Mouse (Mus musculus) limb, embryonic 13.5 days (tissue): ENCODE measurements around the gene Dll4. TPM values are rescaled to one million over a fixed set of nuclear protein-coding genes. Genes with fewer than 3 reads are reported as not detected.

Experiments used
- ATAC-seq: fragments of 200-750 bp; cut with Nextera tagmentation; 2 replicates; pipeline ENCODE4 v1.8.0; 2017; ENCODE audit warnings: low read depth, moderate number of reproducible peaks, moderate TSS enrichment; ENCODE audit not compliant: low FRiP score
- H3K27ac ChIP-seq: fragments of 300-500 bp; sonication (generic); 2 replicates; pipeline ENCODE4 v1.5.1; 2015; ENCODE audit warnings: inconsistent platforms, mild to moderate bottlenecking, moderate library complexity
- H3K27me3 ChIP-seq: fragments of 300-500 bp; sonication (generic); 2 replicates; pipeline ENCODE4 v1.6.1; 2015; ENCODE audit warnings: mild to moderate bottlenecking, inconsistent platforms
- H3K36me3 ChIP-seq: fragments of 300-500 bp; sonication (generic); 2 replicates; pipeline ENCODE4 v1.6.1; 2015; ENCODE audit warnings: inconsistent platforms, mild to moderate bottlenecking, moderate library complexity
- H3K4me1 ChIP-seq: fragments of 300-500 bp; sonication (generic); 2 replicates; pipeline ENCODE4 v1.6.1; 2015; ENCODE audit warnings: inconsistent platforms
- H3K4me2 ChIP-seq: fragments of 300-500 bp; sonication (generic); replicated peaks from 2 replicates; pipeline ENCODE4 v1.6.1; 2015; ENCODE audit warnings: inconsistent platforms, mild to moderate bottlenecking, moderate library complexity
- H3K4me3 ChIP-seq: fragments of 300-500 bp; sonication (generic); 2 replicates; pipeline ENCODE4 v1.5.1; 2015; ENCODE audit warnings: moderate library complexity, mild to moderate bottlenecking, inconsistent platforms
- H3K9ac ChIP-seq: fragments of 300-500 bp; sonication (generic); 2 replicates; pipeline ENCODE4 v1.6.1; 2015; ENCODE audit warnings: mild to moderate bottlenecking, inconsistent platforms
- H3K9me3 ChIP-seq: fragments of 300-500 bp; sonication (generic); 2 replicates; pipeline ENCODE4 v1.6.1; 2016; ENCODE audit warnings: inconsistent platforms
- WGBS: fragments of 180-500 bp; shearing (Covaris S2); methylation state at CpG from one replicate; pipeline ENCODE4 v1.1.7; 2015; 5-methylcytosine and 5-hydroxymethylcytosine counted together
- polyA plus RNA-seq: library from polyadenylated mRNA; unstranded; fragments of >200 nt; fragmentation: Nextera tagmentation; extraction: Ambion mirVana; gene quantifications from 2 replicates; pipeline ENCODE4 v1.2.1, GENCODE M21; 2015

Dll4 gene
- polyA plus RNA-seq, 1 experiment from 2014 or later: 5.4 TPM

DNA sequence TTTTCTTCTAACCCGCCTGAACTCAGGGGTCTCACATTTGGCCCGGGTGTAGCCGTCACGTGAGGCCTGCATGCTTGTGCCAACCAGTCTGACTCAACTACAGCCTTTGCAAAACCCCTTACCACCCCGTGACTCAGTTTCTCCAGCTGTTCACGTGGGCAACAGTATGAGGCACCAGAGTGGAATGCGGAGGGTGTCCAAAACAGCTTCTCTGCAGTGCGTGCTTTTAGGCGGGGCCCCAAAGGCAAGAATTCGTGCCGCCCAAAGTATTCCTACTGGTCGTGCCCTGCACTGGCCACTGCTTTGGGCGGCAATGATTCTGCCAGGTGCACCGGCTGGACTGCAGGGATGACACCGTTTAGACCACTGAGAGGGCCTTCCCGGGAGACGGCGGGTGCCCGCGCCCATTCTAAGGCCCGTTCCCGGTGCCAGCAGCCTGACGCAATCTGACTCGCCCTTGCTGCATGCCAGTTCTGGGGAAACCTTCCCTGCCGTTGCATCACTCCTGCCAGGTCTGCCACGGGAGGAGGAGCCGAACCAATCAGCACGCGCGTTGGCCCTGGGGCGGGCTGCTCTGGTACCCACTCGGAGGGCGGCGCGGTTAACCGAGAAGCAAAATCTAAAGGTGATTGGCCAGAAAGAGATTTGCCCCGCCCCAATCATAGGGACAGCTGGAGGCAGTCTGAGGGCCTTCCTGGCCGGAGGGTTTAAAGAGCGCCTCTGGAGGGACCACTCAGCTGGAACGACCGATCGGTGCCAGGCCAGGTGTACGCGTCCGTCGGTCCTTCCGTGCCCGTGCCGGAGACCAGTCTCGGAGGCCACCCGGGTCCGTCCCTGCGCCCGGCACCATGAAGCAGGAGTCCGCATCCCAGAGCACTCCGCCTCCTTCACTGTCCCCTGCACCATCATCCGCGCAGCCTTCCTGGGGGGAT lies 25.2 kb downstream of the Dll4 start, which contains the start of gene Chac1:
Chac1 (plus strand) TSS at position 675 of the 932 bp plus-strand sequence.
- Histone ChIP-seq H3K9me3 (no peaks in the 10 kb centered on the region), H3K9ac (peak within 1 kb of the TSS; percentile 70), H3K27me3 (peaks cover 37% of the 10 kb centered on the region), H3K27ac (no peak within 1 kb of the TSS), H3K4me3 (peak within 1 kb of the TSS; percentile 57), H3K36me3 (no peaks in the 10 kb centered on the region), H3K4me1 (peaks cover 6% of the 10 kb centered on the region), H3K4me2 (peak within 1 kb of the TSS; percentile 93)
- peak; percentile 93 for ATAC-seq
- 6% methylated on average over 58 of the region's 58 CpGs for WGBS

DNA sequence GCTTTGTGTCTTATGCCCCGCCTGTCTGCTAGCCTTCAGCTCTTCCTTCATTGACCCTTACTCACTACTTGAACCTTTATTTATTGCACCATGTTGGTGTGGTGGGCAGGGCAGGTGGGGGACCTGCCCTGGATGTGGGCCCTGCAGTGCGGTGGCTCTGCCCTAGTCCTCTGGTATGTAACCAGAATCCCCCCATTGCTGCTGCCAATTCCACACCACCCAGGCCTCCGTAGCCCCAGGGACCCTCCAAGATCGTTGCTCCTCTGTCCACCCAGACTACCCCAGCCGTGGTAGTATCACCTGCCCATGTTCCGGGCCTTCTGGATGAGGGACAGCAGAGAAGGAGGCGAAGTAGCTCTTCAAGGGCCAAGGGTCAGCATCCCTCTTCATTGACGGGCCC lies 28.1 kb downstream of the Dll4 start:
- no peak overlapping the region for H3K9ac ChIP-seq
- 0 out of 2 replicates have a peak, but pooled peaks cover 4% of the 10 kb centered on the region for H3K9me3 ChIP-seq
- H3K4me1 ChIP-seq: peaks cover 6% of the 10 kb centered on the region
- no peak for ATAC-seq
- H3K36me3 ChIP-seq: no peaks in the 10 kb centered on the region
- no peak overlapping the region for H3K4me3 ChIP-seq
- H3K27ac ChIP-seq: no peak overlapping the region
- H3K27me3 ChIP-seq: peaks cover 37% of the 10 kb centered on the region
- H3K4me2 ChIP-seq: no peak overlapping the region
- WGBS: 89% methylated on average over 8 of the region's 8 CpGs

DNA sequence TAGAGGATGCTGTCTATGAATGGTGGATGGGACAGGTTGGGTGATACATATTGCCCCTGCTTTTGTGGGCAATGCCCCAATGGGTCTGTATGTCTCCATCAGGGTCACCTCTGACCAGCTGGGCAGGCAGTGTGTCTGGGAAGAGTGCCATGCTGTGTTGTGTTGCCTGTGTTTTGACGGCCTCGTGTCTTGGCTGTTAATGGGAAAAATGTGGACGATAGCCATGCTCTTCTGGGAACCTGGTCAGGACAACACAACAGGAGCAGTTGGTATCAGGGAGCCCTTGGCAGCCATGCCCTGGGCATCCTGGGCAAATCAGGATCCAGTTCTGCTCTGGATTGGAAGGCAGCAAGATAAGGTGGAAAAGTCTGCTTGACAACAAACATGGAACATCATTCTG lies 29.5 kb downstream of the Dll4 start:
- Histone ChIP-seq H3K27me3 (peaks cover 28% of the 10 kb centered on the region), H3K9ac (no peak overlapping the region), H3K9me3 (0 out of 2 replicates have a peak, but pooled peaks cover 4% of the 10 kb centered on the region), H3K4me2 (no peak overlapping the region), H3K4me3 (no peak overlapping the region), H3K36me3 (no peaks in the 10 kb centered on the region), H3K4me1 (peaks cover 6% of the 10 kb centered on the region), H3K27ac (no peak overlapping the region)
- WGBS: 74% methylated on average over 3 of the region's 3 CpGs
- no peak for ATAC-seq

DNA sequence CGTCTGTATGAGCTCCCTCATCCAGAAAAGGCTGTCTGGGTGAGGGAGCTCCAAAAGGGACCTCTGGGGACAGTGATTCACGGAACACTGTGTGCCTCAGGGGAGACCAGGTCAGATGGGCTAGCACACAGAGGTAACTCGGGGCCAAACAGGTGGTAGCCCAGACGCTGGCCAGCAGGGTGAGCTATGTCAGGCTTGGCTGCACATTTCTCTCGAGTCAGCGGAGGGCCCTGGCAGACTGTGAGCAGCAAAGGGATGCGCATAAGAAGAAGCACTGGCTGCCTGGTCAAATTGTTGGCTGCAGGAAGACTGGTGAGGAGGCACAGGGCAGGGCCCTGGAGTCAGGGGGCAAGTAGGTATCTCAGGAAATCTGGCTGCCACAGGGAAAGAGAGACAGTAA lies 30.1 kb downstream of the Dll4 start:
- no peaks in the 10 kb centered on the region for H3K36me3 ChIP-seq
- peaks cover 23% of the 10 kb centered on the region for H3K27me3 ChIP-seq
- 24% methylated on average over 7 of the region's 7 CpGs for WGBS
- H3K9ac ChIP-seq: no peak overlapping the region
- no peak overlapping the region for H3K4me3 ChIP-seq
- peaks cover 3% of the 10 kb centered on the region for H3K4me1 ChIP-seq
- no peak overlapping the region for H3K27ac ChIP-seq
- 0 out of 2 replicates have a peak, but pooled peaks cover 4% of the 10 kb centered on the region for H3K9me3 ChIP-seq
- H3K4me2 ChIP-seq: no peak overlapping the region
- no peak for ATAC-seq

DNA sequence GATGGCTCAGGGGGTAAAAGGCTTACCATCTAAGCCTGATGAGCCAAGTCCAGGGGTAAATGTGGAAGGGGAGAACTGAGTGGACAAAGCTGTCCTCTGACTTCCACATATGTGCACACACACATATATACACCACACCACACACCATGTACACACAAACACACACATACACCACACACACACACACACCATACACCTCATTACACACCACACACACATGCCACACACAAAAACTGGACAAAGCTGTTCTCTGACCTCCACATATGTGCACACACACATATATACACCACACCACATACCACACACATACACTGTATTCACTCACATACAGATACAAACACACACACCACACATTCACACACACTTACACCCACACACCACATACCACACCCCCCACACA lies 30.7 kb downstream of the Dll4 start:
- Histone ChIP-seq H3K4me3 (no peak overlapping the region), H3K4me2 (no peak overlapping the region), H3K36me3 (peaks cover 2% of the 10 kb centered on the region; the same call in 1 of the 2 replicates), H3K9ac (no peak overlapping the region), H3K9me3 (0 out of 2 replicates have a peak, but pooled peaks cover 8% of the 10 kb centered on the region), H3K27ac (no peak overlapping the region), H3K4me1 (no peaks in the 10 kb centered on the region), H3K27me3 (peaks cover 16% of the 10 kb centered on the region)
- ATAC-seq: no peak

DNA sequence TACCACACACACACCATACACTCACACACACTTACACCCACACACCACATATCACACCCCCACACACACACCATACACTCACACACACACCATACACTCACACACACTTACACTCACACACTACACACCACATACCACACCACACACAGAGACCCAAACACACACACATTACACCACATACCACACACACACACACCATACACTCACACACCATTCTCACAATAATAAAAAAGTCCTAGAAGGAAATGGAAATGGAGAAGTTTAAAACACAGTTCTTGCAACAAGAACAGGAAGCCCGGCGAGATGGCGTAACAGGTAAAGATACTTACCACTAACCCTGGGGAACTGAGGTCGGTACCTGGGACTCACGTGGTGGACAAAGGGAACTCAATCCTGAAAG lies 31.2 kb downstream of the Dll4 start:
- WGBS: 88% methylated on average over 5 of the region's 5 CpGs
- Histone ChIP-seq H3K4me1 (no peaks in the 10 kb centered on the region), H3K27me3 (peaks cover 11% of the 10 kb centered on the region), H3K27ac (no peak overlapping the region), H3K9me3 (peaks cover 13% of the 10 kb centered on the region; the same call in 1 of the 2 replicates), H3K4me3 (no peak overlapping the region), H3K9ac (no peak overlapping the region), H3K36me3 (peaks cover 3% of the 10 kb centered on the region; the same call in 1 of the 2 replicates), H3K4me2 (no peak overlapping the region)
- ATAC-seq: no peak

DNA sequence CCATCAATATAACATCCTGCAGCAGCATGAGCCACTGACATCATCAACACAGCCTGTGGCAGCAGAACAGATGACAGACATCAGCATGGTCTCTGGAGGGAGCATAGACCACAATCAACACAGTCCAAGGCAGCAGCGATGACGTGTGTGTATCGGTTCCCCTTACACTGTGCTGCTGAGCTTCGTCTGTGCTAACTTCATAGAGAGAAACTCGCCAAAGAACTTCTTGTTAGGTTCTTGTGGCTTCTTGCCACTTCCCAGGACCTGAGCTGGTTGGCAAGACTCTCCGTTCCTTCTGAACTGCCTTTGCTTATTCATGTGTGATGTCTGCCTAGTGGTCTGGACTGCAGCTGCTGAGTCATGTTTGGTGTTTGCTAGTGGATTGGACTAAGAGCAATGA lies 32.7 kb downstream of the Dll4 start:
- H3K27ac ChIP-seq: no peak overlapping the region
- peaks cover 4% of the 10 kb centered on the region; the same call in 1 of the 2 replicates for H3K27me3 ChIP-seq
- no peak overlapping the region for H3K9ac ChIP-seq
- peaks cover 15% of the 10 kb centered on the region; the same call in 1 of the 2 replicates for H3K9me3 ChIP-seq
- H3K36me3 ChIP-seq: peaks cover 3% of the 10 kb centered on the region; the same call in 1 of the 2 replicates
- H3K4me3 ChIP-seq: no peak overlapping the region
- H3K4me2 ChIP-seq: no peak overlapping the region
- ATAC-seq: no peak
- H3K4me1 ChIP-seq: no peaks in the 10 kb centered on the region
- 90% methylated on average over 6 of the region's 6 CpGs for WGBS

DNA sequence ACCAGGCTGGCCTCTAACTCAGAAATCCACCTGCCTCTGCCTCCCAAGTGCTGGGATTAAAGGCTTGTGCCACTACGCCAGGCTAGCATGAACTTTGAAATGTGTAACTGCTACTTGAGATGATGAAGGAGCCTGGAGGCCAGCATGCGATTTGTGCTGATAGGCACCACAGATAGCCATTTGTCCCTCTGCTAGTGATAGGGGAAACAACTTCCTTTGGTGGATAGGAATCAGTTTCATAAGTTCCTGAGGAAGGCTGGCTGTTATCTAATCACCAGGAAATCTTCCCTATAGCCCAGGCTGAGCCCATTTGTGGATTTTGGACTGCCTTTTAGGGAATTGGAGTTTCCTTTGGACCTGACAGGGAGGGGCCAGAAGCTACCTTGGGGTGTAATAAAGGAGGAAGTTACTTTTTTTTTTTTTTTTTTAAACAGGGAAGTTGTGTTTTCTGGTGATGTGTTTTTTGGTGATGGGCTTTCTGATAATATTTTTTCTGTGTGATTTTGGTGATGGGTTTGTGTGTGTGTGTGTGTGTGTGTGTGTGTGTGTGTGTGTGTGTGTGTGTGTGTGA lies 34.2 kb downstream of the Dll4 start:
- 81% methylated on average over 2 of the region's 2 CpGs for WGBS
- H3K36me3 ChIP-seq: peaks cover 3% of the 10 kb centered on the region; the same call in 1 of the 2 replicates
- H3K9ac ChIP-seq: no peak overlapping the region
- no peak overlapping the region for H3K27ac ChIP-seq
- peaks cover 15% of the 10 kb centered on the region; the same call in 1 of the 2 replicates for H3K9me3 ChIP-seq
- ATAC-seq: no peak
- no peaks in the 10 kb centered on the region for H3K4me1 ChIP-seq
- no peak overlapping the region for H3K4me2 ChIP-seq
- no peak overlapping the region for H3K4me3 ChIP-seq
- H3K27me3 ChIP-seq: no peaks in the 10 kb centered on the region

DNA sequence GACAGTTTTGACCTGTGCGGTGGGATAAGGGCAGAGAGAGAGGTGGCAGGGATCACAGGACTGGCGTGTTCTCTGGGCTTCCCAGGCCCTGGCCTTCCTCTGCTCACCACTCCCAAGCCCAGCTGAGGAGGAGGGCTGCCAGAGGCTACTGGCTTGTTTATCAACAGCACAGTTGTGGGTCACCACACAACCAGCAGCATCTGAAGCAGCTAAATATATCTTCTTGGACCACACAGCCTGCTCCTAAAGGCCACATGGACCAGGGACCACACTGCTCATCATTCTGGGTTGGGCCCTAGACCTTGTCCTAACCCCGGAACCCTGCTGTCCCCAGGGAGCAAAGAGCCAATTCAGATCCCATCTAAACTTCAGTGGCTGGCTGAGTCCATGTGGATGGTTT lies 39.4 kb downstream of the Dll4 start:
- H3K9ac ChIP-seq: no peak overlapping the region
- no peak overlapping the region for H3K4me3 ChIP-seq
- H3K36me3 ChIP-seq: peaks cover 24% of the 10 kb centered on the region
- H3K4me2 ChIP-seq: no peak overlapping the region
- ATAC-seq: no peak
- peaks cover 11% of the 10 kb centered on the region; the same call in 1 of the 2 replicates for H3K9me3 ChIP-seq
- no peaks in the 10 kb centered on the region for H3K27me3 ChIP-seq
- no peak overlapping the region for H3K27ac ChIP-seq
- no peaks in the 10 kb centered on the region for H3K4me1 ChIP-seq
- WGBS: 94% methylated on average over 3 of the region's 3 CpGs

DNA sequence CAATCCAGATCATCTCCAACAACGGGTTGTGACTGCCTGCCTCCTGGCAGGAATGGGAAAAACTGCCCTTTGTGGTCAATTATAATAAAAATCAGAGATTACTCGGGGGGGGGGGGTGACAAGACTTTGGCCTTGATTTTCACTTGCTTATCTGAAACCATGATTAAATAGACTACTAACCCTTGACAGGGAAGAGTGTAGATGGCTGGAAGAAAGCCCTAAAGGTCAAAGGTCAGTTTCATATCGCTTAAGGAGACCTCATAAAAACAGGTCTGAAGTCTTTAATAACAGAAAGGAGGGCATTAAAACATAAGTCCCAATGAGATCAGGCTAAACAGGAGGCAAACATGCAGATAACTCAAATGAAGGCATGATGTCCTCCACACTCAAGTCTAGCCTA lies 41.8 kb downstream of the Dll4 start:
- Histone ChIP-seq H3K27ac (no peak overlapping the region), H3K4me1 (no peaks in the 10 kb centered on the region), H3K4me3 (no peak overlapping the region), H3K27me3 (no peaks in the 10 kb centered on the region), H3K9ac (no peak overlapping the region), H3K9me3 (no peaks in the 10 kb centered on the region), H3K36me3 (peaks cover 41% of the 10 kb centered on the region), H3K4me2 (no peak overlapping the region)
- 78% methylated on average over 3 of the region's 3 CpGs for WGBS
- no peak for ATAC-seq

DNA sequence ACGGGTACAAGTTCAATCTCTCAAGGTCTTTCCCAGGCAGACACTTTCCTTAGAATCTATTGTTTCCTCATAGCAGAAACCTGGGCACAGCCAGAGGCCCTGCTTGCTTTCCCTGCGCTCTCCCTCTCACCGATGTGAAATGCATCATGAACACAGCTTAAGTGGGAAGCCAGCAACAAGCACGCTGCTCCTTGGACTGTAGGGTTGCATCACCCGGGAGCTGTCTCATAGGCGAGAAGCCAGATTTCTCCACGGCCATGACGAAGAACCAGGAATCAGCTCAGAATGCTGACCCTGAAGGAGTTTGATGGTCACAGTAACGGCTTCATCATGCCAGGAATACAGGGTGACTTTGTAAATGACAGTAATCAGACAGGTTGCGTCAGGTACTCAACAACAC lies 44.5 kb downstream of the Dll4 start:
- 94% methylated on average over 10 of the region's 10 CpGs for WGBS
- ATAC-seq: no peak

DNA sequence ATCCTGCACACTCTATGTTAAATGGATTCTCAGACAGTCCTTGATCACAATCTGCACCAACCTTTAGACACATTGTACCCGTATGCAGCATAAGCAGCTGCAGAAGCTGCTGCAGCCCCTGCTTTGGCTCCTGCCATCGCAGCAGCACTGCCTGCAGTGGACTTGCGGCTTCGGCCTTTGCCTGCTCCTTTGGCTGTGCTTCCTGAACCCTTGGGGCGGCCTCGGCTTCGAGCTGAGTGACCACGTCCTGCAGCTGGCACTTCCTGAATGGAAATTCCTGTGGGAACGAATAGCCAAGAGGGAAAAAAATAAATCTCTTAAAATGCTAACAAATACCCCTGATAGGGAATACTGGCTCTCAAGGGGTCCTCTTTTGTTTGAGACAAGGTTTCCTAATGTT lies 51.7 kb downstream of the Dll4 start:
- no peaks in the 10 kb centered on the region for H3K4me1 ChIP-seq
- H3K27ac ChIP-seq: no peak overlapping the region
- H3K36me3 ChIP-seq: peaks cover 94% of the 10 kb centered on the region
- H3K9me3 ChIP-seq: no peaks in the 10 kb centered on the region
- ATAC-seq: no peak
- no peak overlapping the region for H3K4me2 ChIP-seq
- no peak overlapping the region for H3K9ac ChIP-seq
- H3K27me3 ChIP-seq: no peaks in the 10 kb centered on the region
- H3K4me3 ChIP-seq: no peak overlapping the region
- WGBS: 87% methylated on average over 9 of the region's 9 CpGs

More for the DNA sequence above, 44.5 kb downstream of the Dll4 start:
- H3K36me3 ChIP-seq: peaks cover 67% of the 10 kb centered on the region
- H3K27ac ChIP-seq: no peak overlapping the region
- H3K9me3 ChIP-seq: no peaks in the 10 kb centered on the region
- H3K4me3 ChIP-seq: no peak overlapping the region
- H3K4me1 ChIP-seq: no peaks in the 10 kb centered on the region
- no peak overlapping the region for H3K4me2 ChIP-seq
- no peaks in the 10 kb centered on the region for H3K27me3 ChIP-seq
- no peak overlapping the region for H3K9ac ChIP-seq
